Mouse (Mus musculus) bone marrow, adult 2 months (tissue): Measurements from ENCODE around the gene Psmd4. TPM values are rescaled to one million over a fixed set of nuclear protein-coding genes. Genes with fewer than 3 reads are reported as not detected.

Source experiments
- H3K27ac ChIP-seq: fragments of 200-500 bp; 2 replicates; pipeline ENCODE4 v1.5.1; 2012; ENCODE audit warnings: low read depth, mild to moderate bottlenecking, control low read depth, inconsistent platforms, low read length; ENCODE audit not compliant: control insufficient read depth, poor library complexity, insufficient read depth
- H3K4me1 ChIP-seq: fragments of 200-500 bp; 2 replicates; pipeline ENCODE4 v1.6.1; 2011; ENCODE audit warnings: low read length; ENCODE audit not compliant: control insufficient read depth, insufficient read depth
- H3K4me3 ChIP-seq: fragments of 200-500 bp; replicated peaks from 2 replicates; pipeline ENCODE3; 2011; ENCODE audit warnings: mild to moderate bottlenecking, low read depth, low read length, control low read depth; ENCODE audit not compliant: control insufficient read depth
- CTCF ChIP-seq: fragments of 200-500 bp; IDR thresholded peaks from 2 replicates; pipeline ENCODE4 v1.5.1; 2011; ENCODE audit warnings: low read length, control low read depth; ENCODE audit not compliant: control insufficient read depth, insufficient read depth
- POLR2A ChIP-seq: fragments of 200-500 bp; IDR thresholded peaks from 2 replicates; pipeline ENCODE4 v1.6.1; 2011; ENCODE audit warnings: low read depth, mild to moderate bottlenecking, control low read depth, low read length, borderline replicate concordance; ENCODE audit not compliant: control insufficient read depth
- WGBS: fragments of 180-500 bp; shearing (Covaris S2); methylation state at CpG from one replicate; pipeline ENCODE4 v1.1.7; 2018; 5-methylcytosine and 5-hydroxymethylcytosine counted together
- polyA plus RNA-seq: library from polyadenylated mRNA; stranded (reverse); fragments of >200 nt; gene quantifications from 2 replicates; pipeline ENCODE4 v1.2.4, GENCODE M21; 2011; ENCODE audit warnings: low replicate concordance; ENCODE audit not compliant: missing spikeins, insufficient read depth, insufficient read length

Psmd4 gene
- polyA plus RNA-seq, 1 experiment, result 328 TPM

DNA sequence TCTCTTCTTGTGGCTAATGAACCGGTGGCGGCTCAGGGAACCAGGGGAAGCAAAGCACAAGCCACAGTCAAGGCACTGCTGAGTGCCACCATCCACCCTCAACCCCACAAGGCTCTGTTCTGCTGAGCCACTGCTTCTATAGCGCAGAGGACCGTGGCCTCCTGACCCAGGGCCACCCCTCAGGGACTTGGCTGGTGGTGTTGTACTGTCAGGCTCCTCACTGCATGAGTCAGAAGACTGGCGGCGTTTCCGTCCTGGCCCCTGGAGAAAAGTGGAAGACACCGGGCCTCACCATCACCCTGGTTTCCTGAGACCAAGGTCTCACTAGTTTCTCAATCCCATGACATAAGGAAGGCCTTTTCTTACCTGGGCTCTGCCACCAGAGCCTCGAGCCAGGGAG lies 34.7 kb downstream of the Psmd4 start:
- TF ChIP-seq POLR2A, result peak; percentile 27; the same call in 1 of the 2 replicates
- no peak for TF ChIP-seq CTCF
- H3K27ac ChIP-seq, result no peak overlapping the region; the same call in 1 of the 2 replicates
- peaks cover 8% of the 10 kb centered on the region for H3K4me1 ChIP-seq
- no peak overlapping the region for H3K4me3 ChIP-seq
- WGBS, result 58% methylated on average over 9 of the region's 9 CpGs

DNA sequence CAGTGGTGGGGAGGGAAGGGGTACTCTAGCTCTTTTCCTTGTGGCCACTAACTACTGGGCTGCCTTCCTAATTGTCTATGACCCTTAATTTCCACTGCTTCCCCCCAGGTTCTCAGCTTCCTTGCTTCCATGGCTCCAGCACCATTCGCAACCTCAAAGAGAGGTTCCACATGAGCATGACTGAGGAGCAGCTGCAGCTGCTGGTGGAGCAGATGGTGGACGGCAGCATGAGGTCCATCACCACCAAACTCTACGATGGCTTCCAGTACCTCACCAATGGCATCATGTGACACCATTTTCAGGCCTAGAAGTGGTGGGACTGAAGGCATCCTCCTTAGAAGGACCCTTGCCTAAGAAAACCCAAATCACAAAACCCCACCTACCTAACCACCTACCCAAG lies 36.8 kb downstream of the Psmd4 start:
- no peak overlapping the region for H3K27ac ChIP-seq
- TF ChIP-seq CTCF, result no peak
- TF ChIP-seq POLR2A, result no peak
- no peak overlapping the region for H3K4me3 ChIP-seq
- 88% methylated on average over 3 of the region's 3 CpGs for WGBS
- H3K4me1 ChIP-seq, result peaks cover 8% of the 10 kb centered on the region

DNA sequence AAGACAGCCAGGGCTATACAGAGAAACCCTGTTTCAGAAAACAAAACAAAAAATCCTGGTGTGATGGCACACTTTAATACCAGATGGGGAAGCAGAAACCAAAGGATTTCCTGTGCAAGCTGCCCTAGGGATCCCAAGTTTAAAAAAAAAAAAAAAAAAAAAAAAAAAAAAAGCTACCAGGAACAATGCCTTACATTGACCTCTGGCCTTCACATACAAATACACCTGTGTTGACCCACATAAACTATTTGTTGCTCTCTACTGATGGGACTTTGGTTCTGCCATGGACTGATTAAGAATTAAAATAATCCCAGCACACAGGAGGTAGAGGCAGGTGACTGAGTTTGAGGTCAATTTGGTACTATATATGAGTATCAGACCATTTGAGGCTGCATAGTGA lies 39.1 kb downstream of the Psmd4 start:
- Histone ChIP-seq H3K27ac (no peak overlapping the region), H3K4me3 (no peak overlapping the region), H3K4me1 (peaks cover 8% of the 10 kb centered on the region)
- TF ChIP-seq POLR2A (no peak), CTCF (no peak)

DNA sequence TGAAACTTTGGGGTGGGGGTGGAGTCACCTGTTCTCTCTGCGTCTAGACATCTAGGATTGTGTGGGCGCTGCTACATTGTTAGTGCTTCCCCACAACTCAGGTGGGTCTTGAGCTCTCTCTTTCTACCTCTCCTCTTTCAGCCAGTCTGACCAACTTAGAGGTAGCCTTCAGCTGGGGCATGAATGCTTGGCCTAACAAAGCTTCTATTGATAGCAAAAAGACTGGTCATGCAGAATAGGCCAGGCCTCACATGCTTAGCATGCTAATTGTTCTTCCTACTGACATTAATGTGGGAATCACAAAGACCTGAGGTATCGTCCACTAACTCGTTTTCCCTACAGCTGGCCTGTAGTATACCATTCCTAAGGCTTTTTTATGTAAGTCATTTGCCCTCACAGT lies 39.8 kb downstream of the Psmd4 start:
- H3K4me1 ChIP-seq, result peaks cover 4% of the 10 kb centered on the region
- H3K4me3 ChIP-seq, result no peak overlapping the region
- H3K27ac ChIP-seq, result no peak overlapping the region
- WGBS, result 84% methylated on average over 4 of the region's 4 CpGs
- TF ChIP-seq POLR2A (no peak), CTCF (no peak)

DNA sequence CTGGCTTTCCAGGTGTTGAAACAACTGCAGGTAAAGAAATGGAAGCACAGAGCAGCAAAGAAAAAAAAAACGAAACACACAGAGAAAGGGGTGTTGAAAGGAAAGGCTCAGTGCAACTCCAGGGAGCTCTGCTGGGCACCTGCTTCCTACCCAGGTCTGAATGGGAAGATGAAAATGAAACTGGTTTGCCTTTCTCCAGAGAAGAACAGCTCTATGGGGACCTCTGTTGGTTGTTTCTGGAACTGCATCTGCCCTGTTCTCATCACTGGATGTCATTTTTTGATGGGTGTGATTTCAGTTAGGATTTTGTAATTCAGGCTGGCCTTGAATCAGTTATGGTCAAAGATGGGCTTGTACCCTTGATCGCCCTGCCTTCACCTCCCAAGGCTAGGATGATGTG lies 45.5 kb downstream of the Psmd4 start:
- 15% methylated on average over 2 of the region's 2 CpGs for WGBS
- Histone ChIP-seq H3K4me1 (no peaks in the 10 kb centered on the region), H3K27ac (no peak overlapping the region), H3K4me3 (no peak overlapping the region)
- TF ChIP-seq CTCF, result peak; percentile 53
- no peak for TF ChIP-seq POLR2A

DNA sequence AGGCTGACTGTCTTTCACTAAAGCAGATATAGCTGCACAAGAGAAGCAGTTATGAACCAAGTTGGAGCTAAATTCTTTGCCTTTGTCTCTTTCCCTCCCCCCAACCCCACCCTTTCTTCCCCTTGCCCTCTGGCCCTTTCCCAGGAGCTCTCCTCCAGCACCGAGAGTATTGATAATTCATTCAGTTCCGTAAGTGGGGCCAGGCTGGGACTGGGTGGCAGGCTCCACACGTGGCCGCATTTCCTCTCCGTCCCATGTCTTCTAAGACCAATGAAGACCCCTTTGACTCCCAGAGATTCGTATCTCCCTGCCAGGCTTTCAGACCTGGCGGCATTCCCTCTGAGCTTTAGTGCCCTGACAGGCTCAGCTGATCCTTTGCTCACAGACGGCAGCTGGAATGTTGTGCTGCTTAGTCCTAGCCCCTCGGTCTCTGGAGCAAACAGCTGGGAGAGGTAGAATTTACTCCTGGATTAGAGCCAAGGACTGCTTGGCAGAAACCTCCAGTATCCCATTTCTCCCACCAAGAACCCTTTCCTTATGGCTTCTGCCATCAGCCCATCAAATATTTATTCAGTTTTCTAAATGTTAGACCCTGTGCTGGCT lies 53.2 kb downstream of the Psmd4 start:
- H3K27ac ChIP-seq, result no peak overlapping the region
- 82% methylated on average over 9 of the region's 9 CpGs for WGBS
- TF ChIP-seq CTCF (no peak), POLR2A (no peak)
- H3K4me3 ChIP-seq, result no peak overlapping the region
- H3K4me1 ChIP-seq, result no peaks in the 10 kb centered on the region

DNA sequence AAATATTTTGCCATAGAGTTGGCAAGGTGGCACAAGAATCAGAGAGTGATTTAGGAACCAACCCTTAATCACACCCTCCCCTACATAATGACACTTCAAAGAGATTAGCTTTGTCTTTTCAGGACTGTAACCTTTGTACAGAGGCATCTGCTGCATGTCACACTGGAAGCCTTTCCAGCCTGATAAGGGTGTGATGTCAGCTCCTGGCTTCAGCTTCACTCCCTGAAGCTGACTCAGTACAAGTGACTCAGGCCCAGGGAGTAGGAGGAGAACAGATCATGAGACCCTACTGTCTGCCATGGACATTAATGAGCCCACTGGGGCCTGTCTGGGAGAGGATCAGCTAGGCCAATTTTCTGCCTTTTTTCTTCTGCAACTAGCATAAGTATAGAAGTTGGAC lies 54.8 kb downstream of the Psmd4 start:
- no peak overlapping the region for H3K27ac ChIP-seq
- TF ChIP-seq CTCF, result no peak
- TF ChIP-seq POLR2A, result no peak
- H3K4me1 ChIP-seq, result no peaks in the 10 kb centered on the region
- no peak overlapping the region for H3K4me3 ChIP-seq

DNA sequence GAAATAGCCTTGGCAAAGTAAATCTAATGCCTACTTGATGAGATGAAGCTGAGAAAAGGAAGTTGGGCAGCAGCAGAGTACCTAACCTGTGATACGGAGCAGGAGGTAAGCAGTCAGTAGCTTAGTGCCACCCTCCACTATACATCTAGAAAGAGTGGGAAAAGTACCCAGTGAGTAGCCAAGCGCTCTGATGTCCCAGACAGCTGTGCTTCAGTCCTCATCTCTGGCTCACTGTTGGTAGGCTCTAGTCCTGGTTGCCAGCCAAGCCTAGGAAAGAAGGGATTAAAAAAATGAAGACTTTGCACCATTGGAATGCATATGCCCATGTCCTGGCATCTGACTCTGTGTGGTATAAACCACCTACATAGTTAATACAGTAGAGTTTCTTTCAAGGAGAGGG lies 56.9 kb downstream of the Psmd4 start:
- Histone ChIP-seq H3K27ac (no peak overlapping the region), H3K4me3 (no peak overlapping the region), H3K4me1 (no peaks in the 10 kb centered on the region)
- 82% methylated on average over 2 of the region's 2 CpGs for WGBS
- TF ChIP-seq CTCF (no peak), POLR2A (no peak)

DNA sequence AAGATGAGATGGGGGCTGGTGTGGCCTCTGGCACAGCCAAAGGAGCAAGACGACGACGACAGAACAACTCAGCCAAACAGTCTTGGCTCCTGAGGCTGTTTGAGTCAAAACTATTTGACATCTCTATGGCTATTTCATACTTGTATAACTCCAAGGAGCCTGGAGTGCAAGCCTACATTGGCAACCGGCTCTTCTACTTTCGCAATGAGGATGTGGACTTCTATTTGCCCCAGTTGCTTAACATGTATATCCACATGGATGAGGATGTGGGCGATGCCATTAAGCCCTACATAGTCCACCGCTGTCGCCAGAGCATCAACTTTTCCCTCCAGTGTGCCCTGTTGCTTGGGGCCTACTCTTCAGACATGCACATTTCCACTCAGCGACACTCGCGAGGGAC lies 58.1 kb downstream of the Psmd4 start:
- no peak overlapping the region for H3K4me3 ChIP-seq
- no peak for TF ChIP-seq CTCF
- TF ChIP-seq POLR2A, result no peak
- 75% methylated on average over 11 of the region's 11 CpGs for WGBS

More for the DNA sequence above, 58.1 kb downstream of the Psmd4 start:
- Histone ChIP-seq H3K4me1 (no peaks in the 10 kb centered on the region), H3K27ac (no peak overlapping the region)

Other genes with a start within 250 kb of the Psmd4 start
- 10.3 and 16.8 TPM in 2 replicates for gene Pogz, start 205.0 kb downstream of the Psmd4 start, polyA plus RNA-seq
- 291 and 443 TPM in 2 replicates for gene Psmb4, start 155.7 kb downstream of the Psmd4 start, polyA plus RNA-seq
- 30.8 and 35.6 TPM in 2 replicates for gene Selenbp1, start 109.6 kb downstream of the Psmd4 start, polyA plus RNA-seq
- 4.5 and 22.2 TPM in 2 replicates for gene Rfx5, start 88.5 kb downstream of the Psmd4 start, polyA plus RNA-seq
- gene Pi4kb, start 67.9 kb downstream of the Psmd4 start, polyA plus RNA-seq, result 43.1 and 63.2 TPM in 2 replicates
- 10.6 and 21.1 TPM in 2 replicates for gene Zfp687, start 27.2 kb downstream of the Psmd4 start, polyA plus RNA-seq
- 22.5 and 38.8 TPM in 2 replicates for gene Pip5k1a, start 64.3 kb upstream of the Psmd4 start, polyA plus RNA-seq
- gene Vps72, start 68.4 kb upstream of the Psmd4 start, polyA plus RNA-seq, result 17.0 and 39.0 TPM in 2 replicates
- 4.5 and 6.1 TPM in 2 replicates for gene Tmod4, start 81.9 kb upstream of the Psmd4 start, polyA plus RNA-seq
- gene Scnm1, start 91.4 kb upstream of the Psmd4 start, polyA plus RNA-seq, result 72.6 and 130 TPM in 2 replicates
- 9.4 and 10.9 TPM in 2 replicates for gene Lysmd1, start 91.5 kb upstream of the Psmd4 start, polyA plus RNA-seq
- 11.7 and 41.8 TPM in 2 replicates for gene Tnfaip8l2, start 99.7 kb upstream of the Psmd4 start, polyA plus RNA-seq
- gene Sema6c, start 117.8 kb upstream of the Psmd4 start, polyA plus RNA-seq, result 0.49 and 1.2 TPM in 2 replicates
- gene Gabpb2, start 175.3 kb upstream of the Psmd4 start, polyA plus RNA-seq, result 28.4 and 28.5 TPM in 2 replicates
- gene Cdc42se1, start 186.1 kb upstream of the Psmd4 start, polyA plus RNA-seq, result 39.5 and 54.7 TPM in 2 replicates
- gene Mllt11, start 189.6 kb upstream of the Psmd4 start, polyA plus RNA-seq, result 6.0 and 9.1 TPM in 2 replicates
- gene Gm128, start 199.0 kb upstream of the Psmd4 start, polyA plus RNA-seq, result 0.52 TPM in 1 of 2 replicates, not detected in the other
- gene Bnipl, start 208.6 kb upstream of the Psmd4 start, polyA plus RNA-seq, result 1.7 TPM in 1 of 2 replicates, not detected in the other
- 50.3 and 67.0 TPM in 2 replicates for gene Mindy1, start 238.7 kb upstream of the Psmd4 start, polyA plus RNA-seq
- 8.3 and 12.4 TPM in 2 replicates for gene Prune1, start 239.5 kb upstream of the Psmd4 start, polyA plus RNA-seq